Mouse (Mus musculus): ENCODE measurements around the gene Pitpnm1.

- TF ChIP-seq MAFK (IDR thresholded peaks at IDR 0.05; ENCODE audit: borderline replicate concordance, low read depth, low read length) (no peak), CHD1 (IDR thresholded peaks at IDR 0.05; ENCODE audit: low read depth, low read length) (no peak), CTCF (IDR thresholded peaks at IDR 0.05 in 2 of 3, conservative IDR thresholded peaks at IDR 0.05 in 1 of 3; ENCODE audit: control insufficient read depth in 1 of 3, insufficient read depth in 1 of 3, low read depth in 2 of 3, low read length in 3 of 3, poor library complexity in 1 of 3, severe bottlenecking in 1 of 3) (no peak), TBP (IDR thresholded peaks at IDR 0.05; ENCODE audit: low read depth, low read length) (no peak), ETS1 (IDR thresholded peaks at IDR 0.05; ENCODE audit: low read depth, low read length) (no peak)
Observed at GRCm38 (mm10) chr19:4083316-4083715, 16.5 kb upstream of the Pitpnm1 start.
